Mouse (Mus musculus): ENCODE data around the gene Acod1.

DNA sequence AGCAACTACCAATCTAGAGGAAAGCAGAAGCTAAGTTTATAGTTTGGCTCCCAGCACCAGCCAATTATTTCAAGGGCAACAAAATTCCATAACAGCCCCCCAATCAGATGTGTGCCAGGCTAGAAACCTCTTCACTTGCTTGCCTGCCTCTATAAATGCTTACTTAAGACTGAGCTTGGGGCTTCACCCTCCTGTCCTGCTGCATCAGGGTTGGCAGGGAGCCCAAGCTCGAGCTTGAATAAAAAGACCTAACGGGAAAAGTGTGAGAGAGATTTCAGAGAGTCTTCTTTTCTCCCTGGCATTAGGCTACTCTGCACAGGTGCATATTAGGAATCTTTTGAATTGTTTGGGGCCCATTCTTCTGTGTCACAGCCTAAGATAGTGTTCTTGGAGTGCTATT, 26.7 kb upstream of the Acod1 start:
- no peak for TF ChIP-seq CTCF (IDR thresholded peaks at IDR 0.05; ENCODE audit: low read depth)
- no peak for TF ChIP-seq EP300 (optimal IDR thresholded peaks at IDR 0.05)
